22 mouse cellular contexts compared by ENCODE assay signal in the genomic region with DNA sequence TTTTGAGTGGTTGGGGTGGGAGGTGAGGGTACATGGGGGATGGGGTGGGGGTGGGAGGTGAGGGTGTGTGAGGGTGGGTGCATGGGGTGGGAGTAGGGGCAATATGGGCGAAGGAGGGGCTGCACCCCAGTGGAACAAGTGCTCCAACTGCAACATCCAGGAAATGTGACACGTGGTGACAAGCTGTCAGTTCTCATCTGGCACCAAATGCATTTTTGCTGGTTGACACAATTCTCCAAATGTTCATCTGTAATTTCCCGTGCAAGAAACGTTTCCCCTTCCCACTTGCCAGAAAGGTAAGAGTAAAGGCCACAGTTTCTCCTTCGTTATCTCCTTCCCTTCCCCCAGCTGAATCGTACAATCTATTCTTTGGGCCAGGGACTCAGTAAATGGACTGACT. TPM values are rescaled to one million over a fixed set of nuclear protein-coding genes. Genes with fewer than 3 reads are reported as not detected.
A peak's percentile ranks its signal among the peaks of the same experiment; 100 is the strongest.
DNase-seq lines count a peak whose midpoint lies in the region; ATAC-seq and TF ChIP-seq lines count a peak whose summit lies in the region.
"Had no signal": no experiment of that assay in that cellular context is flagged by ENCODE, and none has a peak within 500 bp of the region (broad histone marks: within the 10 kb centered on the region; RNA-seq: fewer than 3 reads in every experiment).

No protein-coding gene starts in this region.

- no peak for TF ChIP-seq CTCF in hindbrain, postnatal 0 days (IDR thresholded peaks at IDR 0.05; ENCODE audit: low read depth)

- no peak overlapping the region for H3K4me3 ChIP-seq in forebrain, embryonic 14.5 days (ENCODE audit: low read depth, low read length)
- H3K4me3 ChIP-seq in forebrain, embryonic 11.5 days (ENCODE audit: low read depth, low read length) = no peak overlapping the region
- H3K4me3 ChIP-seq in hindbrain, postnatal 0 days (ENCODE audit: low read length) = no peak overlapping the region
- no peak overlapping the region for H3K4me3 ChIP-seq in hindbrain, embryonic 10.5 days
- H3K4me3 ChIP-seq in neural tube, embryonic 14.5 days (ENCODE audit: low read depth, low read length) = no peak overlapping the region
- H3K4me3 ChIP-seq: embryonic facial prominence, embryonic 13.5 days; heart, embryonic 12.5 days; kidney, embryonic 15.5 days; midbrain, embryonic 12.5 days had no signal

- 0 out of 2 replicates have a peak overlapping the region, but pooled peaks have one; percentile 16 for H3K27ac ChIP-seq in forebrain, embryonic 14.5 days (ENCODE audit: low read depth, low read length)
- no peak overlapping the region for H3K27ac ChIP-seq in forebrain, embryonic 11.5 days (ENCODE audit: low read depth, low read length)
- H3K27ac ChIP-seq in hindbrain, postnatal 0 days = peak overlapping the region; percentile 49; the same call in 1 of the 2 replicates
- no peak overlapping the region; the same call in 1 of the 2 replicates for H3K27ac ChIP-seq in hindbrain, embryonic 10.5 days
- H3K27ac ChIP-seq in neural tube, embryonic 14.5 days (ENCODE audit: low read depth, low read length) = 0 out of 2 replicates have a peak overlapping the region, but pooled peaks have one; percentile 17
- H3K27ac ChIP-seq: embryonic facial prominence, embryonic 13.5 days; midbrain, embryonic 12.5 days had no signal

- 48% methylated on average over 6 of the region's 6 CpGs for WGBS in forebrain, embryonic 14.5 days
- WGBS in forebrain, embryonic 11.5 days = 67% methylated on average over 6 of the region's 6 CpGs
- WGBS in hindbrain, postnatal 0 days = 61% methylated on average over 6 of the region's 6 CpGs
- 72% methylated on average over 6 of the region's 6 CpGs for WGBS in hindbrain, embryonic 10.5 days
- 65% methylated on average over 6 of the region's 6 CpGs for WGBS in neural tube, embryonic 14.5 days

- H3K9me3 ChIP-seq in forebrain, embryonic 14.5 days (replicated peaks; ENCODE audit: control insufficient read depth, low read length) = no peaks in the 10 kb centered on the region
- H3K9me3 ChIP-seq in forebrain, embryonic 11.5 days (ENCODE audit: control insufficient read depth, low read length) = no peaks in the 10 kb centered on the region
- no peaks in the 10 kb centered on the region for H3K9me3 ChIP-seq in hindbrain, postnatal 0 days (ENCODE audit: low read length)
- no peaks in the 10 kb centered on the region for H3K9me3 ChIP-seq in hindbrain, embryonic 10.5 days
- no peaks in the 10 kb centered on the region for H3K9me3 ChIP-seq in neural tube, embryonic 14.5 days (ENCODE audit: control insufficient read depth, low read length)
- H3K9me3 ChIP-seq: embryonic facial prominence, embryonic 13.5 days; heart, embryonic 12.5 days; kidney, embryonic 15.5 days; midbrain, embryonic 12.5 days had no signal

- H3K4me1 ChIP-seq in forebrain, embryonic 14.5 days (ENCODE audit: control insufficient read depth, insufficient read depth, low read length) = peaks cover 42% of the 10 kb centered on the region
- peaks cover 7% of the 10 kb centered on the region for H3K4me1 ChIP-seq in forebrain, embryonic 11.5 days (replicated peaks; ENCODE audit: control insufficient read depth, insufficient read depth, low read length)
- peaks cover 28% of the 10 kb centered on the region for H3K4me1 ChIP-seq in hindbrain, postnatal 0 days (ENCODE audit: insufficient read depth, low read length)
- H3K4me1 ChIP-seq in hindbrain, embryonic 10.5 days (replicated peaks) = peaks cover 74% of the 10 kb centered on the region
- peaks cover 39% of the 10 kb centered on the region for H3K4me1 ChIP-seq in neural tube, embryonic 14.5 days (ENCODE audit: control insufficient read depth, insufficient read depth, low read length)

- H3K4me2 ChIP-seq in forebrain, embryonic 14.5 days (ENCODE audit: low read length) = peak overlapping the region; percentile 11; the same call in 1 of the 2 replicates
- H3K4me2 ChIP-seq in forebrain, embryonic 11.5 days (ENCODE audit: low read depth, low read length, severe bottlenecking) = no peak overlapping the region
- H3K4me2 ChIP-seq in hindbrain, postnatal 0 days (ENCODE audit: low read depth, low read length) = no peak overlapping the region
- H3K4me2 ChIP-seq in neural tube, embryonic 14.5 days (ENCODE audit: low read depth, low read length) = no peak overlapping the region
- H3K4me2 ChIP-seq: embryonic facial prominence, embryonic 13.5 days; heart, embryonic 12.5 days; kidney, embryonic 15.5 days; midbrain, embryonic 12.5 days had no signal

- peak; percentile 62 for DNase-seq in forebrain, embryonic 14.5 days (ENCODE audit: low spot score)
- DNase-seq in forebrain, embryonic 11.5 days (ENCODE audit: low spot score) = no peak
- DNase-seq in hindbrain, postnatal 0 days (ENCODE audit: low spot score) = no peak
- no peak for DNase-seq in hindbrain, embryonic 10.5 days (ENCODE audit: low spot score)
- peak; percentile 42 for DNase-seq in brain, adult 2 months (ENCODE audit: low read depth, low spot score)
- no peak for DNase-seq in embryo, embryonic 9.5 days (ENCODE audit: extremely low spot score)
- DNase-seq: adrenal gland, postnatal 25 days; cerebellum, postnatal 25 days; heart, postnatal 4 days; lung, postnatal 36 days; thymus, postnatal 36 days had no signal

- H3K27me3 ChIP-seq in forebrain, embryonic 14.5 days (replicated peaks; ENCODE audit: control insufficient read depth, insufficient read depth, low read length) = no peaks in the 10 kb centered on the region
- peaks cover 10% of the 10 kb centered on the region; the same call in 1 of the 2 replicates for H3K27me3 ChIP-seq in forebrain, embryonic 11.5 days (ENCODE audit: control insufficient read depth, insufficient read depth, low read length)
- no peaks in the 10 kb centered on the region for H3K27me3 ChIP-seq in hindbrain, postnatal 0 days (ENCODE audit: insufficient read depth, low read length)
- H3K27me3 ChIP-seq in hindbrain, embryonic 10.5 days (ENCODE audit: insufficient read depth, poor library complexity, severe bottlenecking) = peaks cover 22% of the 10 kb centered on the region
- no peaks in the 10 kb centered on the region for H3K27me3 ChIP-seq in neural tube, embryonic 14.5 days (ENCODE audit: control insufficient read depth, insufficient read depth, low read length)
- H3K27me3 ChIP-seq: embryonic facial prominence, embryonic 13.5 days; heart, embryonic 12.5 days; kidney, embryonic 15.5 days had no signal

- H3K9ac ChIP-seq in forebrain, embryonic 14.5 days (ENCODE audit: low read length) = no peak overlapping the region
- H3K9ac ChIP-seq in forebrain, embryonic 11.5 days (ENCODE audit: low read length) = no peak overlapping the region
- no peak overlapping the region for H3K9ac ChIP-seq in hindbrain, postnatal 0 days (replicated peaks; ENCODE audit: low read length)
- H3K9ac ChIP-seq in neural tube, embryonic 14.5 days (replicated peaks; ENCODE audit: low read depth, low read length) = no peak overlapping the region
- H3K9ac ChIP-seq: embryonic facial prominence, embryonic 13.5 days; heart, embryonic 12.5 days; kidney, embryonic 15.5 days; midbrain, embryonic 12.5 days had no signal

- no peaks in the 10 kb centered on the region for H3K36me3 ChIP-seq in forebrain, embryonic 14.5 days (ENCODE audit: control insufficient read depth, insufficient read depth, low read length)
- H3K36me3 ChIP-seq in forebrain, embryonic 11.5 days (ENCODE audit: control insufficient read depth, insufficient read depth, low read length) = no peaks in the 10 kb centered on the region
- H3K36me3 ChIP-seq in hindbrain, postnatal 0 days (ENCODE audit: insufficient read depth, low read length) = no peaks in the 10 kb centered on the region
- H3K36me3 ChIP-seq in hindbrain, embryonic 10.5 days = peaks cover 13% of the 10 kb centered on the region; the same call in 1 of the 2 replicates
- no peaks in the 10 kb centered on the region for H3K36me3 ChIP-seq in neural tube, embryonic 14.5 days (ENCODE audit: control insufficient read depth, insufficient read depth, low read length)

- ATAC-seq in forebrain, embryonic 14.5 days = no peak
- ATAC-seq in forebrain, embryonic 11.5 days (replicated peaks; ENCODE audit: low FRiP score) = no peak
- ATAC-seq in hindbrain, postnatal 0 days = no peak
- ATAC-seq in neural tube, embryonic 14.5 days (ENCODE audit: low read depth) = no peak
- ATAC-seq in CD4-positive, CD25-positive, alpha-beta regulatory T cell, adult 4 months = no peak

RNA-seq across cellular contexts. Expression of a gene that starts 7.6 kb away (rescaled TPM):
- 14.8 and 26.9 TPM in 2 replicates for polyA plus RNA-seq in forebrain, embryonic 14.5 days (2014; fragmentation: Nextera tagmentation; extraction: Ambion mirVana)
- polyA plus RNA-seq in forebrain, embryonic 11.5 days (2014; fragmentation: Nextera tagmentation; extraction: Ambion mirVana) = 13.0 and 13.3 TPM in 2 replicates
- total RNA-seq in hindbrain, postnatal 0 days (2014; rRNA removed) = 18.9 and 24.2 TPM in 2 replicates
- polyA plus RNA-seq in hindbrain, postnatal 0 days (2015; fragmentation: Nextera tagmentation; extraction: Ambion mirVana) = 6.1 and 6.2 TPM in 2 replicates
- polyA plus RNA-seq in hindbrain, embryonic 10.5 days (2016; fragmentation: Nextera tagmentation; extraction: Ambion mirVana) = 10.3 and 13.7 TPM in 2 replicates
- polyA plus RNA-seq in neural tube, embryonic 14.5 days (2014; fragmentation: Nextera tagmentation; extraction: Ambion mirVana) = 13.9 and 14.8 TPM in 2 replicates
- 10 to 100 TPM; 26.6 to 27.3 TPM for polyA plus RNA-seq in CD4-positive, CD25-positive, alpha-beta regulatory T cell, adult 4 months (2017; shearing (Covaris generic))

RNA-seq across cellular contexts. Expression of a gene that starts 48.1 kb away (rescaled TPM):
- polyA plus RNA-seq in forebrain, embryonic 14.5 days (2014; fragmentation: Nextera tagmentation; extraction: Ambion mirVana) = not detected in 2 replicates
- not detected in 2 replicates for polyA plus RNA-seq in forebrain, embryonic 11.5 days (2014; fragmentation: Nextera tagmentation; extraction: Ambion mirVana)
- 0.14 TPM in 1 of 2 replicates, not detected in the other for total RNA-seq in hindbrain, postnatal 0 days (2014; rRNA removed)
- not detected in 2 replicates for polyA plus RNA-seq in hindbrain, postnatal 0 days (2015; fragmentation: Nextera tagmentation; extraction: Ambion mirVana)
- polyA plus RNA-seq in hindbrain, embryonic 10.5 days (2016; fragmentation: Nextera tagmentation; extraction: Ambion mirVana) = not detected in 2 replicates
- polyA plus RNA-seq in neural tube, embryonic 14.5 days (2014; fragmentation: Nextera tagmentation; extraction: Ambion mirVana) = 0.18 and 0.20 TPM in 2 replicates
- 1 to 10 TPM; 1.1 to 4.1 TPM for polyA plus RNA-seq in CD4-positive, CD25-positive, alpha-beta regulatory T cell, adult 4 months (2017; shearing (Covaris generic))
- total RNA-seq: adrenal gland, postnatal 25 days; gastrocnemius, postnatal 4 days; heart, postnatal 4 days; layer of hippocampus, adult 18-20 months; left cerebral cortex, postnatal 10 days had no signal
- polyA plus RNA-seq: heart, embryonic 12.5 days; kidney, embryonic 15.5 days; liver, embryonic 16.5 days; midbrain, embryonic 12.5 days; small intestine, adult 2 months had no signal

Comparison
In these comparisons a context has a peak if more than half of its experiments do, and no peak if none do; other contexts are left out.
1. DNase-seq: peak in forebrain, embryonic 14.5 days (single experiment) and brain, adult 2 months (single experiment); none in forebrain, embryonic 11.5 days (single experiment), hindbrain, postnatal 0 days (single experiment), hindbrain, embryonic 10.5 days (single experiment) and embryo, embryonic 9.5 days (single experiment).
2. H3K27ac ChIP-seq: peak in forebrain, embryonic 14.5 days (single experiment), hindbrain, postnatal 0 days (single experiment) and neural tube, embryonic 14.5 days (single experiment); none in forebrain, embryonic 11.5 days (single experiment) and hindbrain, embryonic 10.5 days (single experiment).